Mouse (Mus musculus) yolk sac, embryonic 10.5 days (tissue): ENCODE results near the gene Bcan.

ENCODE experiments used
- DNase-seq: peaks from one replicate; pipeline ENCODE4 v3.0.0-alpha.2; 2017; ENCODE audit warnings: low spot score

Gene Bcan

DNA sequence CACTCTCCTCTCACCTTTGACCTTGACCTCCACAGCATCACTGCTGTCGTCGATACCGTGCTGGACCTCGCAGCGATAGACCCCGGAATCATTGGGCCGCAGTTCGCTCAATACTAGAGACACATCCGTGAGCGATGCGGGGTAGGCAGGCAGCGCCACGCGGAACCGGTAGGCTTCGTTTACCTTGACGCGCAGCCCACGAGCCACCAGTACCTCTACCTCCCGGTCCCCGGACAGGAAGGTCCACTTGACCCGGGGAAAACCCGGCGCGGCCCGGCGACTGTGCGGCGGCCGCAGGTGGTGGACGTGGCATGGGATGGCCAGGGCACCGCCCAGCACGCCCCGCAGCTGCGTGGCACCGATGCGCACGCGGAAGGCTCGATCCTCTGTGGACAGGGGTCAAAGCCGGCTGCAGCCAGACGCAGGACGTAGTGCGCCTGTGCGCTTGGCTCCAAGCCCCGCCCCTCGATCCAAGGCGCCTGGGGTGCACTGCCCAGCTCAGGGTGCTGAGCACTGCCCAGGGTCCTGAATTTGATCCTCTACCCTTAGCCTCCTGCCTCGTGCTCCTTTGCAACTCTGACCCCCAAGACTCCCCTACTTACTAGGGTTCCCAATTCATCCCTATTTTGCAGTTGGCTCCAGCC is 2.9 kb downstream of the Bcan start:
- DNase-seq, result no peak

DNA sequence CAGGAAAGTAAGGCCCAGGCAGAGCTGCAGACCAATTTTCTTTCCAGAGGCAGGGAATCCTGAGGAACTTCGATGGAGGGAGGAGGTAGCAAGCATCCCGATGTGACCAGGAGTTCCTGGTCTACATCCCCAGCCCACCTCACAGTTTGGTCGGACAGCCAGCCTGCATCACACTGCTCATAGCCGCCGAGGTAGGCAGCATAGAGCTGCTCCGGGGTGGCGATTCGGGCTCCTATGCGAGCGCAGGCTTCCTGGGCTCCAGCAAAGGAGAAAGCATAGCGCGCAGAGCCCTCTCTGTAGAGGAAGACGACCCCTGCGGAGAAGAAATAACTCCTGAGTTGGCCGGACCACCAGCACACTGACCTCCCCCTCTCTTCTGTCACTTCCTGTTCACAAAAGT is 3.6 kb downstream of the Bcan start:
- no peak for DNase-seq

DNA sequence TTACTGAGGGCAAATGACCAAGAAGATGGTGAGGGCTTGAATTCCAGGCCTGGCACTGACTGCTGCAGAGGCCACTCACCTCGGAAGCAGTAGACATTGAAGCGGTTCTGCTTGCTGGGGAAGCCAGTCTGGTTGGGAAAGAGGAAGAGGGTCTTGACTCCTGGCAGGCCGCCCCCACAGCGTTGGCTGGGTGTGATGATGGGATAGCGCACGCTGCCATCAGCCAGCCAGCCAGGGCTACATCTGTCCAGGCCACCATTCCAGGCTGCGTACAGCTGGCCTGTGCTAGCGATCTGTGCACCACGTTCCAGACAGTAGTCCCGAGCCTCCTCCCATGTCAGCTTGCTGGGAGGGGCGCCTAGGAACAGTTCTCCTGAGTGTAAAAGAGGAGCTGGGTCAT is 4.7 kb downstream of the Bcan start:
- DNase-seq, result no peak

DNA sequence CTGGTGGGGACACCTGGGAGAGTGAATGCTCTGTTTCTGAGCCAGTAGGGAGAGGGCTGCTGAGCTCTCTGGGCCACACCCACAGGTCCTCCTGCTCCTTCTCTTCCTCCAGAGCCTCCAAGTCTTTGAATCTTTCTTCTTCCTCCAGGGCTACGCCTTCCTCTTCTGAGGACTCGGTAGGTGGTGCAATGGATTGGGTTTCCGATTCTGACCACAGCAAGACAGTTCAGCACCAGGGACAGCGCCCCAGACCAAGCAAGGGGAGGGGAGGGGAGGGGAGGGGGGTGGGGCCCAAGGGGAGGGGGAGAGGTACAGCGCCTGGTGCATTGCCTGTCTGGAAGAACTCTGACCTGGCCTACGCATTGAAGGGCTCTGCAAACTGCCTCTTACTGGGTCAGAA is 6.6 kb downstream of the Bcan start:
- DNase-seq, result peak; percentile 57

DNA sequence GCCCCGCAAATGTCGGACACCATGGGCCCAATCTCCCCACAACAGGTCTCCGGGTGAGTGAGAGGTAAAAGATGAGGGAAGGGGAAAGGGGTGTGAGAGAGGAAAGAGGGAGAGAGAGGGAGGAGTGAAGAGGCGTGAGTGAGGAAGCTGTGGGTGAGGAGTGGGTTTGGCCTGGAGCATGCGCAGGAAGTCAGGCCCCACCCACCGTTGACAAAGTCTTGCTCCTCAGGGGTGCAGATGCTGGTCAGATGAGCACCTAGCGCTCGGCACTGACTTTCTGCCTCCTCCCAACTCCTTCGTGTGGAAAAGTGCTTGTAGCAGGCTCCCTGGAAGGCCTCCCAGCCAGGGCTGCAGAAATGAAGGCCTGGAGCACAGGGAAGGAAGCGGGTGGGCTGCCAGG is 10.1 kb downstream of the Bcan start:
- DNase-seq, result no peak

DNA sequence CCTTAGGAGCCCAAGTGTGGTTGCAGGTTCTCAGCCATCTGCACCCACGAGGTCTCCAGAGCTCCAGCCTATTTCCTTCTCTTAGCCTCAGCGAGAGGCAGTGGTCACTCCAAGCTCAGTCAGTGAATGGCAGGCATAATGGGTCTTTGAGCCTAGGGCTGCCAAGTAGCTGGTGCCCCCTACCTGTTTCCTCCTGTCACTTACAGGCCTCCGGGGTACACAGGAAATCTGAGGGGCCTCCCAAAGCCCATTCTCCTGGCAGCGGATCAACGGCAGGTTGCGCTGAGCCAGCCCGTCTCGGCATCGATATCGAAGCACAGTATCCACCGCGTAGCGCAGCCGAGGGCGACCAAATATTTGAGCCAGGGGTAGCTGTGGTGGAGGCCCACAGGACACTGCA is 12.0 kb downstream of the Bcan start:
- DNase-seq, result no peak

DNA sequence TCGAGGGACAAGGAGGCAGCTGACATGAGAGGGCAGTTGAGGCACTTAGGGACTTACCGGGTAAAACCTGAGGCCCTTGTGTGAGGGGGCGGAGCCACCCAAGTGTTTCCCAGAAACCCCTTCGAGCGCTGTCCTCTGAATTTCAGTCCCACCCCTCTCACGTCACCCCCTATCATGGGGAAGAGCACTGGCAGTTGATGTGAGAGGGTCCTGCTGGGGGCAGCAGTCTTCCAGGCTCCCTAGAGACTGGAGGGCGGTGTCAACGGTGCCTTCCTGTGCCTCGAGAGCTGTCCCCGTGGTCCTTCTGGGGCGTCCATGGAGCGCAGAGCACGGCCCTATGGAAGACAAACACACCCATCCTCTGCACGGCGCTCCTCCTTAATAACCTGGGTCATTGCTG is 12.4 kb downstream of the Bcan start:
- peak; percentile 62 for DNase-seq

DNA sequence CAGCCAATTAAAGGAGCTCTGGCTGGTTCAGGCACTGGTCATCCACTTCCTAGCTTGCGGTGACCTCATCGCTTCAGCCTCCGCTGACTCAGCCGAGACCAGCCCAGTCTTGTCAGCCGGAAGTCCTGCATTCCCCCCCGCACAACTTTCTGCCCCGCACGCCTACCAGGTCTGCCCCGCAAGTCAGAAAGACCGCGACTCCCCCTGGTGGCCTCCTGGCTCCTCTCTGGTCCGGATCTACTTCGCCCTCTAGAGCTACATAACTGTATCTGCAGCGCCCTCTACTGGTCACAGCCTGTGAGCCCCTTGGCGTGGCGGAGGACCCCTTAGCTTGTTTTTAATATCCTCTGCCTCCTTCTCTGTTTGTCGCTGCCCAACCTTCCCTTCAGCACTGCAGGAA is 13.2 kb downstream of the Bcan start:
- DNase-seq, result peak; percentile 93

DNA sequence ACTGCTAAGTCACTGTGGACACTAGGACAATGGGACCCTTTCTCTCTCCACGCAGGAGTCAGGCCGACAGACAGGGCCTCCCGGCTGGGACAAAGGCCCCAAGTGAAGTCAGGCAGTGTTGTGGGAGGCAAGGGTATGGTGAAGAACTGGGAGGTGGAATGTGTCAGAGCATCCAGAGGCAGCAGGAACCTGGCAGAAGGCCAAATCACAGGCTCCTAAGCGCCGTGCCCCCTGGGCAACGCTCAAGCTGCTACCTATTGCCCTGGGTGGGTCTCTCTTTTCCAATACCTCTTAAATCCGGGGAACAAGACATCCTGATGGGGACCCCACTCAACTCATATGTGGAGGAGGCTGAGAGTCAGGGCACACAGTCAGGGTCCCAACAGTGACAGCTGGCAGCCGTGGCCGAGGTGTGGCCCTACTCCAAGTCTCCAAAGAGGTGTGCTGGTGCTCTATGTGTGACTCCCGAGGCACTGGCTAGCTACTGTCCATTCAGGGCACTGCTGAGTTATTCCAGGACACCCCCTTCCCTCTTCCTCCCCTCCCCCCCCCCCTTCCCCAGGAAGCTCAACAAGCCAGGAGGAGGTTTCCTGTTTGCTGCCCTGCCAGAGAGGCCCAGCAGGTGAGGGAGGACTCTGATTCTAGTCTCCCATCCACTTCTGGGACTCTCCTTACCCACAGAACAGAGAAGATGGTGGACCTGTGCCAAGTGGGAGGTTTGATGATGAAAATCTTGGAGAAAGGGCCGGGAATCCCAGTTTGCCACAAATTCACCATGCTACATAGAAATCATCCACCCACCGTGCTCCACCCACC is 14.3 kb downstream of the Bcan start:
- DNase-seq, result no peak

DNA sequence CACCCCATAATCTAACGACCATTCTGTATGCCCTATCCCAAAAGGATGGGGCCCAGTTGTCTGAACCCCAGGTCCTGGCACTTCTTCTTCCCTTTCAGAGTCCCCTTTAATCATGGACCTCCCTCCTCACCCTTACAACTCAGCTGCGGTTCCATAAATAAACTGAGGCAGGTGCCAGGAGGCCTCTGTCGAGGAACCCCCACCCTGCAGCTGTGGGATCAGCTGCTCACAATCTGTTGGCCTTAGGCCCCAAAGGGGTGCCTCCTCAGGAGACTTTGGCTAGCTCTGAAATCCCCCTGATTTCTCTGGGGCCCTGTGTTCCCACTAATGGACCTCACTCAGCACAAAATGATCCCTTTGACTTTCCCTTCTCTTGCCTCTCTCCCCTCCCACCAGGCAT is 15.9 kb downstream of the Bcan start:
- no peak for DNase-seq

DNA sequence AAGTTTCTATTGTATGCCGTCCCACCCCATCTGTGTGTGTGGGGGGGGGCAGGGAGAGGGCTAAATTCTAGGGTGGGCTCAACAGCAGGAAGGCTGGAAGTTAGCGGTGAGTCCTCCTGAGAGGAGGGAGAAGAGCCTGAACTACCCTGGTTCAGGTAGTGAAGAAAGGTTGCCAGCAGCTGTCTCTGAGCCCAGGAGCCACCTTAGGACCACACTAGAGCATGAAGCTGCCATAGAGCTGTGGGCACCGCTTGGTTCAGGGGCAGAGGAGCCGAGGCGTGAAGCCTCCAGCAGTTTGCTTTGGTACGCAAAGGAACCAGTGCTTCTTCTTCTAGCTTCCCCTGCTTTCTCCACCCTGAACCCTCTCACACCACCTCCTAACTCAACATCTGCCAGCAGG is 16.4 kb downstream of the Bcan start:
- no peak for DNase-seq

DNA sequence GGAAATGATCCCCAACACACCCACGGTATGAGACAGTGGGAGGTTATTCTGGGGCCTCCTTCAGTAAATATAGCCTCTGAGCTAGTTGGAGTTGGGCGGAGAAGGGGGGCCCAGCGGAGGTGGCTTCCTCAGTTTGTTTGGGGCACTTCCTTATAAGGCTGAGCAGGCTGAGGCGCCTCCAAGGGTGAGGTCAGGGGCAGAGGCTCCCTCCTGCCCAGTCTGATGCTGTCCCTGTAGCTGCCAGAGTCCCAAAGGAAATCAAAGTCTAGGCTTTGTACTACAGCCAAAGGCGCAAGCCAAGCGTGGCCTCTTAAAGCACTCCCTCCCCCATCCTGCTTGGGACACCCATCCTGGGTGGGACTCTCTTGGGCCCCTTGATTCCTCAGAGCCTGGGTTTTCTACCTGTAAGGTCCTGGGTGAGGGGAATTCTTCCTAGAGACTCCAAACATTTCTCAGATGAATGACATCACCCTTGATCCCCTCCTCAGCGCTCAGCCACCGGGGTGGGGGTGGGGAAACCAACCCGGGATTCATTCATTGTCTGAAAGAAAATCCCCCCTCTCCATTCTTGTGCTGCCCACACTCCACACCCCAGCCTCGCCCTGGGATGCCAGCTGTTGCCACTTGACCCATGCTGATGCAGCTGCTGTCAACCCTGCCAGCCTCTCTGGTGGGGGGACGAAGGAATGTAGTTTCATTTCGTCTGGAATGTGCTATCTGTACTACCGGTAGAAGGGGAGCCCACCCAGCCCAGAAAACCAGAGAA is 17.0 kb downstream of the Bcan start:
- peak; percentile 41 for DNase-seq

DNA sequence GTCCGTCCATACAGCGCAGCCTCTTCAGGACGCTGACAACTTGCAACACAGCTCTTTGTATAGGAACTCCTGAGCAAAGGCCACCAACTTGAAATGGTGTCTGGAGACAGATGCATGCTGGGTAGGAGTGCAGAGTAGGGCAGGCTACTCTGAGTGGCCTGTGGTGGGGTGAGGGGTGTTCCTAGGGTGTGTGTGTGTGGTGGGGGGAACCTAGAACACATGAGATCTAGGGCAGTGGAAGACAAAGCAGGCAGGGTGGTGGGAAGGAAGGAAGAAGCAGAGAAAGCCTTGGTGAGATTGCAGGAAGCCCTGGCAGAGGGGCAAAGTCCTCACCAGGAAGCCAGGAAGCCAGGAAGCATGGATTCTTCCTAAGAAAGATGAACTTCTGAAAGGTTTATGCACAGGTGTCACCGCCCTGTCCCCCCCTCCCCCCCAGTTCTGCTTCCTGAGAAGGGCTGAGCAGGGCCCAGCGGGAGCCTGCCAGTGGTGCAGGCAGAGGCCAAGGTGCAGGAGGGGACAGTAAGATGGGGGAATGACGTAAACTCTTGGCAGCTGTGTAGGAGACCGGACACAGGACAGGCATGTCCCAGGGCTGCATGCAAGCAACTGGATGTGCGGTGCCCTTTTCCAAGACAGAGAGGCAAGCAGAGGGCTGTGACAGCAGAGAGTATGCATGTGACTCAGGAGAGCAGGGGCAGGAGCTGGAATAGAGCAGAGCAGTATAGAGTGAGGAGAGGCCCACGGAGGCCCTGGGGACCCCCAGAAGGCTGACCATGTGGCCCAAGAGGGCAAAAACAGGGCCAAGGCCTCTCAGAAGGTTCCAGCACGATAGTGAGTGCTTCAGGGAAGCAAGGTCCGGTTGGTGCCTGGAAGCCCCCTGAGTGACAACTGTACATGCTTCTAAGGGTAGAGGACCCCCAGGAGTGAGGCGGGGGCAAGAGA is 17.9 kb downstream of the Bcan start:
- DNase-seq, result no peak

DNA sequence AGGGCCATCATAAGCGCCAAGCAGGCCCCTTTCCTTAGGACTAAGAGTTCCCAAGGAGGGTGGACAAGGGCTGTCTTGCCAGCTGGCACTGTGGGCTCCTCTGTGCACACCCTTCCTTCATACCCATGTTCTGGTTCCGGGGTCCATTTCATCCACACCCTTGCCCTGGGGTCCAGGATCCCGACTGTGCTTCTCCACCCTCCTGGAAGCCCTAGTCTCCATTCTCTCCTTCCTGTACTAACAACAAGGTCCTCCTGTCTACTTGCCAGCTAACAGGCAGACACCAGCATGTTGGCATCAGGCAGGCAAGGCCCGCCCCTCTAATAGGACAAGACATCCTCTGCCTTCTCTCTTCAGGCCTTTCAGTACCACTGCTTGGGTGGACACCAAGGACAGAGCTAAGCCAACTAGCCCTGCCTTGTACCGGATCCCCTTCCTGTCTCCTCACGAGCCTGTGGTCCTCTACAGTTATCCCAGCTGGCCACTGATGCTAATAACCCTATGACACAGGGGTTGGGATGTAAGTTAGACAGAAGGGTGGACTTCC is 18.7 kb downstream of the Bcan start:
- no peak for DNase-seq

DNA sequence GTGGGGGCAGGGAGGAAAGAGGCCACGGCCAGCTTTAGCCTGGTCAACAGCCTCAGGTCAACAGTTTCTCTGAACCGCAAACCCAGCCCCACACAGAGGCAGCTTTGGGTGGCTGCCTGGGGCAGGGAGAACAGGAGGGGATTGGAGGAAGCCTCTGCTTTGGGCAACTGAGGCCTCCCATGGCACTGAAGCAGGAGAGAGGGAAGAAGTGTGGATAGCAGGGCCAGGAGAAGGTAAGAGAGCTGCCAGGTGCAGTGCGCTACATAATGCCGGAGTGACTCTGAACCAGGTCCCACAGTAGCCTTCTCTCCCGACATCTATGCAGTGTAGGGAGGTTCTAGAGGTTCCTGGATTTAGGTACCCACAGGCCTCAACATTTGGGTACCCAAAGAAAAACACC is 19.3 kb downstream of the Bcan start:
- DNase-seq, result no peak

DNA sequence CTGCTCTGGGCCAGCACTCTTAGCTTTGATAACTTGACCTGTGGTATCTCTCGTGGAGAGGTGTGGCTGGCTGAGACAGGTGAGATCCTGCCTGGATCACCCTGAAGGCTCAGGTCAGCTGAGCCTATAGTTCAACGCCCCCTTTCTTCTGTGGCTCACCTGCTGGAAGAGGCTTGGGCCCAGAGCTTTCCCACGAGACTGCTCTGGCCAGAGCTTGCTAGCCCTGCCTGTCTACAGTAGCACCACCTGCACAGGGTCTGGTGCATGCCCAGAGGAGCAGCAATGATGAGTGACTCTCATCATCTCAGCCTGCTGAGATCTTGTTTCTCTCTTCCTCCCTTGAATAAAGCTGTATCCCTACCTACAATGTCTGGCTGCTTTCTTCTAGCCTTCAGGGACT is 19.9 kb downstream of the Bcan start:
- DNase-seq, result no peak

DNA sequence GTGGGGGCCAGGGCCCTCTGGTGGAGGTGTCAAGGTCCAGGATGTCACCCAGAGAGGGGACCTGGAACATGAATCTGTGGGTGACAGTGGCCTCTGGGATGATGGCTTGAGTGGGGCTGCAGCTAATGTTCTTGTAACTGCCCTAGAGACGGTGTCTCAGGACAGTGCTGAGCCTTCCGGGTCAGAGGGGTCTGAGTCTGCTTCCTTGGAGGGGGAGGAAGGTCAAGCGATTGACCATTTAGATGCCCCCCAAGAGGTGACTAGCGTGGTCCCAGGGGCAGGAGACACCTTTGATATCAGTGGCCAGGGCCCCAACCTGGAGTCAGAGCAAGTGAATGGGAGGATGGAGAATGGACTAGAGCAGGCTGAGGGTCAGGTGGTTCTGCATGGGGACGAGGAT is 20.5 kb downstream of the Bcan start:
- DNase-seq, result no peak

DNA sequence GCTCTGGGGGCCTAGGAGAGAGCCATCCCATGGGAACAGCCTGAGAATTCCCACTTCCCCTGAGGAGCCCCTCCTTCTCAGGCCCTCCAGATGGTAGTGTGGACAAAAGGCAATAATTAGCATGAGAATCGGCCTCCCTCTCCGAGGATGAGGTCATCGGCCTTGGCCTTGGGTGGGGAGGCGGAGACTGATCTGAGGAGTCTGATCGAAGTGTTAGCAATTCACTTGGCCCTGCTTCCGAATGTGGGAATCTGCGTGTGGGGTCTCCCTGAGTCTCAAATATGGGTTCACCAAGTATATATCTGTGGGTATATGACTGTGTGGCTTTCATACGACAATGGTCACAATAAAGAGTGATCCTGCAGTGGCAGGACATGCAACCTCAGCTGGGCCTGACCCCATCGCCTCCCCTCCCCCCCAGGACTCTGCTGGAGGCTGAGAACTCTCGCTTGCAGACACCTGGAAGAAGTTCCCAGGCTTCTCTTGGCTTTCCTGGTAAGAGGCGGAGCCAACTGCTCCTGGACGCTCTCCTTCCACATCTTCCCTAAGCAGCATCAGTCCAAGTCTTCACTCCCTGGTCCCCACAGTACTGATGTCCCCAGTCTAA is 25.5 kb downstream of the Bcan start:
- no peak for DNase-seq

DNA sequence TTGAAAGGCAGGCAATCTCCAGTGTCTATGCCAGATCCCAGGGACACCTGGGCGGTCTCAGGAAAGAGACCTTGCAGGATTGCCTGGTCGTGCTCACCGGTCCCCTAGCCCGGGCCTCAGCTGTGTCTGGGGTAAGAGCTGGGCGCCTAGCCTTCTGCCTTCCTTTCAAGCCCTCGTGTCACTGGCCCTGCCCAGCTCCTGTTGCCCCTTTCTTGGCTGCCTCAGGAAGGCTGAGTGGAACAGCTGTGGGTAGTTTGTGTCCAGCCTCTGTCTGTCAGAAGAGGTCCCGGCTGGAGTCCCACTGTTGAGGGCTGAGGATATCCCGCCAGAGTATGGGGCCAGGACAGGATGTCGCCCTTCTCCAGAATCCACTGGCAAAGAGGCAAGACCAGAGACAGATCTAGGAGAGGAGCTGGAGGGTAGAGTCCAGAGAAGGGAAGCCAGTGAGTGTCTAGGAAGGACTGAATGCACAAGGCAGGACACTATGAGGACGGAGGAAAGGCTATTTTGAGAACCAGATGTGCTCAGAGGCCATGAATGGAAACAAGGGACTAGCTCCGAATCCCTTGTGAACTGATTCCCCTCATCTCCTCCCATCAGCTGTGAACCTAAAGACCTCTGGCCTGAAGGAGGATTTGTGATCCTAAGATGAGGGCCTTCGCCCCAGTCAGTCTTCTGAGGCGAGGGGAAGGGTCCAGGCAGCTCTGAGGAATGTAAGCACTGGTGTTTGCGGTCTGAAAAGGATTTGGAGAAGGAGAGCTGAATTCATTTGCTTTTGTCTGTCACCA is 26.2 kb downstream of the Bcan start:
- no peak for DNase-seq

DNA sequence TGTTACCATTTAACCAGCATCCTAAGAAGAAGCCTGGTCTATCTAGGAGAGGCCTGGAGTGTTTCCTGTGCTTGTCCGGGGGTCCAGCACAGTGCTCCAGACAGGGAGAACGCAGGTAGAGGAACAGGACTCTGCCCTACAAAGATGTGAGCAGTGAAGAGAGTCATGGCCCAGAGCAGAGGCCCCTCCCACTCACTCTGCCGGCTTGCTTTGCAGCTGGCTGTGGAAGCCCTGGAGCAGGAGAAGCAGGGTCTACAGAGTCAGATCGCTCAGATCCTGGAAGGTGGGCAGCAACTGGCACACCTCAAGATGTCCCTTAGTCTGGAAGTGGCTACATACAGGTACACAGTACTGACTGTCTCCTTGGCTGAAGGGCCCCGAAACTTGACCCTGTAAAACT is 27.3 kb downstream of the Bcan start:
- no peak for DNase-seq
